Mouse (Mus musculus) bone marrow macrophage, adult 2 months (primary cell): ENCODE data around the gene Btbd9.

ENCODE experiments used
- CTCF ChIP-seq: IDR thresholded peaks from 2 replicates; pipeline ENCODE4 v1.5.1; 2012; ENCODE audit warnings: low read depth, mild to moderate bottlenecking, low read length, moderate library complexity
- POLR2A ChIP-seq: IDR thresholded peaks from 2 replicates; pipeline ENCODE4 v1.6.1; 2012; ENCODE audit warnings: mild to moderate bottlenecking, low read depth, low read length, borderline replicate concordance

GRCm38 (mm10) chr17:30620548-30620947, 44.3 kb upstream of the Btbd9 start:
- TF ChIP-seq CTCF (no peak), POLR2A (no peak)
